Mouse (Mus musculus): Measurements from ENCODE around the gene Dcaf12l1. TPM values are rescaled to one million over a fixed set of nuclear protein-coding genes. Genes with fewer than 3 reads are reported as not detected.
"Not testable (repeated sequence)": the region's sequence is repeated elsewhere in the genome, so short reads cannot be mapped to it uniquely, and the experiment has no call there.

The Dcaf12l1 gene
- 0.42 TPM in 1 of 2 replicates, not detected in the other for total RNA-seq (2015; ENCODE audit: low replicate concordance)
- not detected in 2 replicates for total RNA-seq (2017; ENCODE audit: low replicate concordance)

DNA sequence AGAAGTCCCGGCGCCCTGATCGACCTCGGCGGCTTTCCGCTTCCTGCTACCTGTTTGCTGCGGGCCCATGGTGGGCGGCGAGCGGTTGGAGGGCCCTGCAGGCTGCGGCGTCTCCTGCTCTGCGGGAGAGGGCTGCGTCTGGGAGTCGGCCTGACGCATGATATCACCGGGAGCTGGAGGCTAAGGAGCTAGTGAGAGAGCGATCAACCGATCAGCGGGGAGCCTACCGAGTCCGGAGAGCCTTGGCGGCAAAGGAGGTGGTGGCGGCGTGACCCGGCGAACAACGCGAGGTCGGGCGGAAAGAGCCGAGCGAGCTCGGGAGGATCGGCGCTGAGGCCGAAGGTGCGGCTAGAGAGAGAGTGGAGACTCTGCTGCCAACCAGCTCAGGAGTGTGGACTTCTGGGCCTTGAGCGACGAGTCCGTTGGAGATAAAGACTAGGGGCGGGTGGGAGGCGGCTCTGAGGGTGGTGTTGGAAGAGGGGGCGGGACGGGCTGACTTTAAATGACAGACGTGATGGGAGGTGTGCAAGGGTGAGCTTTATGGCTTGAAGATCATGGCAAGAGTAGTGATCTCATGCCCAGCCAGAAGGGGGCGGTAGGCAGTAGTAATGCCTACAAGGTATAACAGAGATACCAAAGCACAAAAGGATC lies at the start of gene Dcaf12l1:
TSS of gene Dcaf12l1 (minus strand) at position 437 of the 651 bp plus-strand sequence.
- no peak for ATAC-seq (replicated peaks; ENCODE audit: low FRiP score, poor library complexity, severe bottlenecking)

DNA sequence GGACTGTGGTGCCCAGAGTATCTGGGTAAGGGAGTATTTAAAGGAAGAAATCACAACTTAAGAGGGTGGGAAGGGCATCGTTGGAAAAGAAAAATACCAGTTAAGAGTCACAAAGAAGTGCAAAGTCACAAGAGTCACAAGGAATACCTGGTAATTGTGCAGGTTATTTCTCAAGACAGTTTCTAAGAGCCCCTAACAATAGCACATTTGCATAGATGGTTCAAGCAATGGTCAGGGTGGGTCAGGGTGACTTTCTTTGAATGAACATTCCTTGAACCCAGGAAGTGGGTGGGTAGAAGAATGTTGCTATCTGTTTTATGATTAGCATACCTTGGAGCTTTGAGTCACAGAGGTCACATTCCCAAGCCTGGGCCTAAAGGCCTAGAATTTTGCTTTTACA lies 19.4 kb upstream of the Dcaf12l1 start:
- not testable (repeated sequence) for ATAC-seq (replicated peaks; ENCODE audit: low FRiP score, poor library complexity, severe bottlenecking)

DNA sequence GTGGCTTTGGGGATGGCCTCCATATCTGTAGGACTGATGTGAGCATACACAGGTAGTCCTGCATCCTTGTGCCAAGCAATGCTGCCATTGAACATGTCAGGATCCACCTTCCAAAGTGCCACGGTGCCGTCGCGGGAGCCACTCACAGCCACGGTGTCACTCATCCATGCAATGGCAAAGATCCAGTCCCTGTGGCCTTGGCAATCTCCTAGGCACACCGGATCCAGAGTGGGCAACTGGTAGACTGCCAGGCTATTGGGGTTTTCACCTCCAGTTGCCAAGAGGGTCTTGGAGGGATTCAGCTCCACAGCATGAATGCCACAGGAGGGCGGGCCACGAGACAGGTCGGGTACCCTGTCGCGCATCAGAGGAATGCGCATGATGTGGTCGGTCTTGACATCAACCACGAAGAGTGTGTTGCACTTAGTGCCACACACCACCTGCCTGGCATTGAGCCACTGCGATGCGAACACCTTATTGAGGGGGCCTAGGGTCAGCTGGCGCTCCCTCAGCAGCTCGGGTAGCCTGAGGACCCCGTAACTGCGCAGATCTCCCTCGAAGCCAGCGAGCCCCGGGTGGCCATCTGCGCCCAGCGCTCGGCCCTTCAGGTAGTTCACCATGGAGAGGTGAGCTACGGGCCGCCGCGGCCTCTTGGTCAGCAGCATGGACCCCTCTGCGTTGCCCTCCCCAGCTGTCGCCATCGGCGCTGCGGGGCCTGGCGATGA lies 799 bp downstream of the Dcaf12l1 start:
- ATAC-seq (replicated peaks; ENCODE audit: low FRiP score, poor library complexity, severe bottlenecking): no peak

Measured in erythroblast, adult 5-6 weeks (primary cell).